Mouse (Mus musculus) layer of hippocampus, adult 9-11 months (tissue): ENCODE data around the gene Myo1a.
A peak's percentile ranks its signal among the peaks of the same experiment; 100 is the strongest.
"Not testable (repeated sequence)": the region's sequence is repeated elsewhere in the genome, so short reads cannot be mapped to it uniquely, and the experiment has no call there.

ENCODE experiments used
- DNase-seq: peaks from one replicate; pipeline ENCODE4 v3.0.0; 2022

Gene Myo1a

DNA sequence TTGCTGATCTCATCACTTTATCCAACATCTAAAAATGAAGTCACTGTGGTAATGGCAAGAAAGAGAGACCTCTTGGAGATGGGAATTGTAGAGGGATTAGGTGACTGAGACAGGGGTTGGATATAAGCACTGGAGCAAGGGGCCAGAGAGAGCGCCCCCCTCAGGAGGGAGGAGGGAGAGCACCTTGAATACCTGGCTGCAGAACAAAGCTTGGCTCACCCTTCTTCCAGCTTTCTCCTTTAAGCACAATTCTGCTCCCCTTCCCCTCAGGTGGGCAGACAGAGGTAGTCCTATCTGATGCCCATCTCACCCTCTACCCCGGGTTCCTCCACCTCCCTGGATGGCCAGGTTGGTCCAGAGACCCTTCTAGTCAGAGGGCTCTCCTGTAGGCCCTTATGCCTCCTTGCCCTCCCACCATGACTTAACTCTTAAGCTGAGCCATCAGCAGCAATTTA lies at the start of gene Myo1a:
Myo1a (plus strand) TSS at position 405 of the 455 bp plus-strand sequence.
- no peak for DNase-seq

DNA sequence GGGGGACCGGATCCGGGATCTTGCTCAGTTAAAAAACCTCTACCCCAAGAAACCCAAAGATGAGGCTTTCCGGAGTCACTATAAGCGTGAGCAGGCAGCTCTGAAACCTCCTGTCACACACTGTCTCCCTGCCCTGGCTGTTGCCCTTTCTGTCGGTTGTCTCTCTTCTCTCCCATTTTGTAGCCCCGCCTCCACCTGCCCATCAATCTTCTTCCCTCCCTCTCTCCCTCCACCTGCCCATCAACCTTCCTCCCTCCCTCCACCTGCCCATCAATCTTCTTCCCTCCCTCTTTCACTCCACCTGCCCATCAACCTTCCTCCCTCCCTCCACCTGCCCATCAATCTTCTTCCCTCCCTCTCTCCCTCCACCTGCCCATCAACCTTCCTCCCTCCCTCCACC lies 47.4 kb upstream of the Myo1a start:
- not testable (repeated sequence) for DNase-seq

DNA sequence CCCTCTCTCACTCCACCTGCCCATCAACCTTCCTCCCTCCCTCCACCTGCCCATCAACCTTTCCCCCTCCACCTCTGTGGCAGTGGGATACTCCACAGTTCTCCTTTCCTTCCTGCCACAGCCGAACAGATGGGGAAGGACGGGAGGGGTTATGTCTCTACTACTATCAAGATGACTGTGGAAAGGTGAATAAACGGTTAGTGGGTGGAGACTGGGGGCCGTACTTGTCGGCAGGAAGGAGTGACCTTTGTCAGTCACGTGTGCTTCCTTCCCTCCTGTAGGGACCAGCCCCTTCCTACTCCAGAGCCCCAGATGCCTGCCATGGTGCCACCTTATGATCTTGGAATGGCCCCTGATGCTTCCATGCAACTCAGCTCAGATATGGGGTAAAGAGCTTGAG lies 46.9 kb upstream of the Myo1a start:
- no peak for DNase-seq

DNA sequence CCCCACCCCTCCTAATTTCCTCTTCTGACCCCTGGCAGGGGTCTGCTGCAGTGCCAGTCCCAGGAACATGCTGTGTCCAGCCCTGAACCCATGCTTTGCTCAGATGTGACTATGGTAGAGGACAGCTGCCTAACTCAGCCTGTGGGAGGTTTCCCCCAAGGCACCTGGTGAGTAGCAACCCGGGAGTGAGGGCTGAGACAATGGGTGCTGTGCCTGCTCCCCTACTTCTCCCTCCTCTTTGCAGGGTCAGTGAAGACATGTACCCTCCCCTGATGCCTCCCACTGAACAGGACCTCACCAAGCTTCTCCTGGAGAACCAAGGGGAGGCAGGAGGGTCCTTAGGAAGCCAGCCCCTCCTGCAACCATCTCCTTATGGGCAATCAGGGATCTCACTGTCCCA lies 45.4 kb upstream of the Myo1a start:
- DNase-seq: no peak

DNA sequence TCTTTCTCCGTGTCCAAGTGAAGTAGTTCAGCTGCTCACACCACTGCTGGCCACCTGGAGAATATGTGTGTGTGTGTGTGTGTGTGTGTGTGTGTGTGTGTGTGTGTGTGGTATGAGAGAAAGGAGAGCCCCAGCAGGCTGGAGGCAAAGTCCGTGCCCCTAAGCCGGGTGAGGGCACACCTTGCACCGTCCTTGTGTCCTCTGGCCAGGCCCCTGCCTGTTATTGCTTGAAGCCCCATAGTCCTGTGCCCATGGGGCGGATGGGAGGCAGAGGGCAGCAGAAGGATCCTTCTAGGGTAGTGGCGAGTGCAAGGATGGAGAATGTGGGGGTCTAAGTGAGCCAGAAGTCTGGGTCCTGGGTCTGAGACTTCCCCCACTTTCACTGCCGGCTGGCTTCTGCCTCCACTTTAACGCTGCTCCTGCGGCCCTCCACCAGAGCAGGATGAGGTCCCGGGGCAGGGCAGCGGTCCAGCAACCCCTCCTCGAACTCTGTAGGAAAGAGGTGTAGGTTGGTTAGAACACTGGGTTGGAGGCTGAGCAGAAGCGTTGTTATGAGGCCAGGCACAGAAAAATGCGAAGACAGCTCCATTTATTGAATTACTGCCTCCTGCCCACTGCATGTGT lies 43.6 kb upstream of the Myo1a start:
- DNase-seq: no peak

DNA sequence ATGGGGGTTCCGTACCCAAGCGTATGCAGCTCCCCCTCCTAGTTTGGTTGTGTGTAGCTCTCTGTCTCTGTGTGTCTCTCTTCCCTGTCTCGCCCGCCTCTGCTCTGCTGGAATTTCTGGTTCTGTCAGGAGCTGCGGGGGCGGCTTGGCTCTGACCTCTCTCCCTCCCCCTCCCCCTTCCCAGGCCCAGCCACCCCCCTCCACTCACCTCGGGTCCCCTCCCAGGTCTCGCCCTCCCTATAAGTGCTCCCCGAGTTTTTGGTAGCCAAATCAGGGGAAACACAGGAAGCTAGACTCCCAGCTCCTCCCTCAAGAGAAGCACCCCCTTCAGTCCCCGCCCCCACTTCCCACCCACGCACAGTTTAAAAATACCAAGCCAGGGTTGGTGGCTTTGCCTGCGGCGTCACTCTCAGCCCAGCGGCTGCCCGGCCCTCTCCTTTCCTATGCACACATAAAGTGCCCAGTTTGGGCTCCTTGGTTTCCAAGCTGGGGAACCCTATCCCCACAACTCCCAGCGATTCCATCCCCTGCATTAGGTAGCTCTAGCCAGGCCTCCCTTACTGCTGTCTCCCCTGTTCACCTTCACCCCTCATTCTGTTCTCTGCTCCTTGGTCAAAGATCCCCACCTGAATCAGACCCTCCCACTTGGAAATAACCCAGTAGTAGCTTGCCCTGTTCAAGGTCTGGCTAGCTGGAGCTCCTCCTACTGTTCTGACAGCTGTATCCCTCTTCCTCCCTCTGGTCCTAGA lies 42.9 kb upstream of the Myo1a start:
- DNase-seq: peak; percentile 61

DNA sequence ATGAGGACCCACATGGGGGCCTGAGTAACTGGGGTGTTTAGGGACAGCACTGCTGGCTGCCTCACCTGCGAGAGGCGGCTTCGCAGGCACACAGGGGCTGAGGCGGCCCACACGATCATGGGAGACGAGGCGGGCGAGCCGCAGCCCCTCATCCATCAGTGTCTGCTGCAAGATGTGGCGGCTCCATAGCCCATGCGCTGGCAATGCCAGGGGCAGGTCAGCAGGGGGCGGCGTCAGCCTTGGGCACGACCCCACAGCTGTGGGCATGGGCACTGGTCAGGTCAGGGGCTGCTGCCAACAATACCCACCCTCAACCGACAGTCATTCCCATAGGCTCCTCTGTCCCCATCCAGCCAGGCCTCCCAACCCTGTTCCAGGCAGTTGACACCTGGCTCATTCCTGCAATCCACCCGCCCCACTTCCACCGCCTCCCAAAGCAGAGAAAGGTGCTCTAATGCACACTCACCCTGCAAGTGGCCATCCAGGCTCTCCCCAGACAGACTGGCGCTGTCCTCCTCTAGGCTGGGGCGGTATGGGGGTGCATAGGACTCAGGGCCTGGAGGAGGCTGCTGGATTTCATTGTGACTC lies 42.2 kb upstream of the Myo1a start:
- no peak for DNase-seq

DNA sequence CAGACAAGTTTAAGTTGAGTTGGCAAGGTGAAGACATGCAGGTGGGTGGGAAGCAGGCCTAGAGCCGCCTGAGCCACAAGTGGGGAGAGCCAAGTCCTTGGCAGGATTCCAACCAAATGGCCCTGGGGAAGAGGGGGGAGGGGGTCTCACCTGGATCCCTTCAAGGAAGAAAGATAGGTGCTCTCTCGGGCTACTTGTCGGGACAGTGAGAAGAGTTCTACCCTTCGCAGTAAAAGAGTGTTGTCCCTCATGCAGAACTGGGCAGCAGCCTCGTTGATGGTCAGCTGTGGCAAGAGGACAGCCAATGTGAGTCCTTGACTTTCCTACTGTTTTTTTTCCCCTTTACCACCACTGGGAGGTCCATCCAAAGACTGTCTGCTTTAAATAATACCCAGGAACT lies 41.4 kb upstream of the Myo1a start:
- DNase-seq: no peak

DNA sequence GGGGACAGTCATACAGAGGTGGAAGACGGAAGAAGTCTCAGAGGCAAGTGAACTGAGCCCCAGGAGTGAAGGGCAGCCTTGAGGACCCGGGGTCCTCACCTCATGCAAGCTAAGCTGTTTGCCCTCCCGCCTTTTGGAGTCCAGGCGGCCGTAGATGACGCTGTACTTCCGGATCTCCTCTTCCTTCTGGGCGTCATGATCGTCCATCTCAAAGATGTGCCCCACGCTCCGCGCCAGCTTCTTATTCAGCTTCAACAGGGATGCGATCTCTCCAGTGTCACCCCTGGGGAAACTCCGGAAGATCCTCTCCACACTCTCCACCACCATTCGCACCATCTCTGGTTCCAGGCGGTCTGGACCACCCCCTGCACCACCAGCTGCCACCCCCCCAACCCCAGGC lies 40.8 kb upstream of the Myo1a start:
- DNase-seq: no peak

DNA sequence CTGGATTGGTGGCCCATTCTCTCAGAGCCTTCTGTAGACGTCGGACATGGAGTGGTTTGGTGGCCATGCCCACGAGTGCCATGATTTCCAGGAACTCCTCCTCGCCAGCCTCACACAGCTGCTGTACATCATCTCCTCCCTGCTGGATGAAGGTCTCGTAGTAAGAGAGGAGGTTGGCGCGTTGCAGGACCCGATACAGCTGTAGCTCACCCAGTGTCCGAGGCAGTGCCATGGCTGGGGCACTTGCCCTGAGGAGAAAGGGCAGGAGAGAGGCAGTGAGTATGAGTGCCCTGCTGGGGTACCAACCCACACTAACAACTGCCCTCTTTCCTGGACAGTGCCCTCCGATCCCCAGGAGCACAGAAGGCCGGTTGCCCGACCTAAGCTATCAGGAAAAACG lies 40.1 kb upstream of the Myo1a start:
- no peak for DNase-seq

DNA sequence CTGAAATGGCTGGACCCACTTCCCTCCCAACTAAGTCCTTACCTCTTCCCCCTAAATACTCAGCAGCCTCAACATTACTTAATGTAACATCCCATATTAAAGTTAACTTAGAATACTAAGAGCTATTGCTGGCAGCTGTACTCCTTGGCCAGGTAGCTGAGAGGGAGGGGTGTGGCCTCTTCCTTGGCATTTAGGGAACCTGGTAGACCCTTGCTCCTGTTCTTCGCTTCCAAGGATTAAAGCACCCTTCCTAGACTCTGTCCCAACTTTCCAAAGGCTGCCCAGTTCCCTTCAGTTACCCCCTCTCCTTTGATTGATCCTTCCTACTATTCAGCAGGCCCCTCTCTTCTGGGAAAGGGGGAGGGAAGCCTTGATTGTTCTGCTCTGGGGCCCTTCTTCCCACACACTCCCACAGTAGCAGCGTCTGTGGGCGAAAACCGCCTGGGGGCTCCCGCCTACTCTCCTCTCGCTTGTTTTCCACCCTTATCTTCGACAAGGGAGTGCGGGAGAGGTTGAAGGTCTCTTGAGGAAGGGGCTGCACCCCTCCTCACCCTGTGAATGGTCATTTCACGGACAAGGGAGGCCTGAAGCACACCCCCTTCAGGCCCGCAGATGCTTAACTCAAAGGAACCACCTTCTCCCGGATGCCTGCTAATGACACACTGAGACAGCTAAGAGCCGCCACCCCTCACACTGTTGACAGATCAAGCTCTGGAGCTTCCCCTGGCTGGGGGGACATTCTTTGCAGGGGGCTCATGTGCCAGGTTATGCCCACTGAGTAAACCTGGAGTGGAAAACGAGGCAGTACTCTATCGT lies 39.4 kb upstream of the Myo1a start:
- DNase-seq: no peak

DNA sequence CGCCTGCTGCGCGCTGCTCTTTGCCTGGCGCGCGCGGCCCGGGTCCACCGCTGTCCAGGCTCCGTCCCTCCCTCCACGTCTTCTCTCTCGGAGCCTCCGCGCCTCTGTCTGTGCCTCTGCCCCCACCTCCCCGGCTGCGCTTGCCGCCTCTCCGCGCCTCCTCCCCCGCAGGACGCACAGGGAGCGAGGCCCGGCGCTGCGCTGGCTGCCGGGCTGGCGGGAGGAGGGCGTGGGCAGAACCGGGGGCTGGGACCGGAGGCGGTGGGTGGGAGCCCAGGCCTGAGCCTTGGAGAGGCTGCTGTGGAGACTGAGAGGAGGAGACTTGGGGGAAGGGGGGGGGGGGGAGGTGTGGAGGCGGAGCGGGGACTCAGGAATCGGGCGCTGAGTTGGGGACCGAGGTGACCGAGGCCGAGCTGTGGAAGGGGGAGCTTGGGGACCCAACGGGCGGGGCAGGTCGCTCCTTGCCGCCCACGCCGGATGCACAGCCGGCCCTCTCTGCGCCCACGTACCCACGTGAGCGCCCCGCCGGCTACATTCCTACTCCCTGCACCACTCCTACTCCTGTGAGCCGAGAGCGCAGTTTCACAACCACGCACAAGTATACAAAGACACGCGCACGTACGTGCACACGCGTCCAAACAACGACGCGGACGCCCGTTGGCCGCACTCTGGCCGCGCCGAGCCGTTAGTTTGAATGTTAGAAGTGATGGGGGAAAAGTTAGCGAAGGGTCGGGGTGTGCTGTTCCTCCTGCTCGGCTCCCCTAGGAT lies 38.3 kb upstream of the Myo1a start, which contains the start of gene Nemp1:
Nemp1 (plus strand) TSS at position 401 of the 768 bp plus-strand sequence.
- DNase-seq: peak; percentile 89

DNA sequence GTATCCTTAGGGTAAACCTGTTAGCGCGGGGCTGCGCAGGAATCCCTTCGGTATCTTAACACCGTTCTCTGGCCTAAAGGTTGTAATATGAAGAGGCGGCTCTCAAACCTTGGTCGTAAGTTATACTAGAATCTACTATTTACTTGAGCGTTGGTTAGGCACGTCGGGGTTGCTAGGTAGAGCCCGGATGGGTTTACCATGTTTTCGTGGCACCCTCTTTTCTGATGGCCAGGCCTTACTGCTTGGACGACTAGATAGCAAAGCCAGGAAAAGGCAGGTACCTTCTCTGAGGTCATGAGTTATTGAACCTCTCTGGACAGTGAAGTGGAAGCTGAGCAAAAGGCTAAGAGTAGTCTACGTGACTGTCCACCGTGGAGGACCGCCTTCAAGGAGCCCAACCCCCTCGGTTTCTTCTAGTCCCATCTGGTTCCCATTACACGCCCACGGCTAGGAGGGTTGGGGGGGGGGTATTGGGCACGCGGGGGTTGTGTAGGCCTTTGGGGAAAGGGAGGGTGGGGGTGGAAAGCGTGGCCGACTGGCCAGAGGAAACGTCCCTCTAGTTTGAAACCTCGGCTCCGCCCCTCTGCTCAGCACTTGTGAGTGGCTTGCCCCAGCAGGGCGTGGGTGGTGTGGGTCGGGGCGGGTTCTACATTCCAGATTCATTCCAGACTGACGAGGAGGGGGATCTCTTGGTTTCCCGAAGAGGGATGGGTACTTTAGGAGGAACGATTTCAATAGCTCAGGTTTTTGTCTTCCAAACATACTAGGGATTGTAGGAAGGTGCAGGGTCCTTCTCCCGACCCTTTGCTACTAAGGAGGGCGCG lies 37.5 kb upstream of the Myo1a start:
- peak; percentile 91 for DNase-seq

DNA sequence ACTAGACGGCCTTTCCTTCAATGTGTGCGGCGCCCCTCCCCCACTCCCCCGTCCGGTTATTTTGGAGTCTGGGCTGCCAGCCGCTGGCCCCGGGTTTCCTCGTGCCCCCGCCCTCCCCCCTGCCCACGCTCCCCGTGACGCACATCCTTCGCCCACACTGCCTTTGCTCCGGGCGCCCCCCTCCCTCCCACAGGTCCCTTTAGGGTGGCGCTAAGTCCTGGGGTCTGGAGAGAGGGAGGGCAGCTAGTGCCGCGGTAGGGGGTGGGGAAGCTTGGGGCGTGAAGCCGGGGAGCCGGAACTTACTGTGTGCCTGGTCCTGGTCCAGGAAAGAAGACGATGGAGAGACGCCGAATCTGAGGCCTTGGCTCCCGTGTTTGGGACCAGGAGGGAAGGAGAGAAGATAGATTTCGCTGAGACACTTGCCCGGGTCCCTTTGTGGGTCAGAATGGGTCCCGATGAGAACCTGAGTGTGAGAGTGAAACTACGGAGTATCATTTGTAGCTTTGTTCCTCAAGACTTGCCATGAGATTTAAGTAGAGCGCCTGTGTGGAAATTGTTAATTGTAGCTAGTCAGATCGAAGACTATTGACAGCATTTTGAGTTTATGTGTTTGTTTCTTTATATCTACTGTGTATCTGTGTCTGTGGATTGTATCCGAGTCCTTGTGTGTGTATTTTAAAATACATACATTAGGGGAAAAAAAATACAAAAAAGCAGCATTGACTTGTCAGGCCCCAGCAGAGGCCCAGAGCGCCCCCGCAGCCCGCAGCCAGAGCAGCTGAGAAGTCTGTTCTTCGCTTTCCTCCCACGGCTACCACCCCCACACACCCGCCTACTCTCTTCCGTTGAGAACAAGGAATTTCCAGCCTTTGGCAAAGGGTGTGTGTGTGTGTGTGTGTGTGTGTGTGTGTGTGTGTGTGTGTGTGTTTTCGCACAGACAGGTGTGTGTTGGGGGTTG lies 36.6 kb upstream of the Myo1a start, which contains the start of gene Nab2:
Nab2 (minus strand) TSS at position 476 of the 958 bp plus-strand sequence.
- DNase-seq: peak; percentile 86

DNA sequence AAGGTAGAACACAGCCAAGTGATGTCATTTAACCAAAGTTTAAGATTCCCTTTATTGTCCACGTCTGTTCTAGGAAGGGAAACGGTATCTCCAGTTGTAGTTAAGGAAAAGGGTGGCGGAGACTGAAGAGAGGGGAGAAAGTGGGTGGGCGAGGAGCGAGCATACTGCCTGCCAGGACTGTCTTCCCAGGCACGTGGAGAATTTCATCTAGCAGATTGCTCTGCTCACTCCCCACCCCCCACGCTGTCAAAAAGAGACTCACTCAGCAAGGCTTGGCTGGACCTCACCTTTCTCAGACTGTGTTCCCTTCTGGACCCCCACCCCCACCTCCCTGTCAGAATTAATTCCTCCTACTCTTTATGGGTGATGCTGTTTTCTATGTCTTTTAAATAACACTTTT lies 35.8 kb upstream of the Myo1a start:
- peak; percentile 55 for DNase-seq

DNA sequence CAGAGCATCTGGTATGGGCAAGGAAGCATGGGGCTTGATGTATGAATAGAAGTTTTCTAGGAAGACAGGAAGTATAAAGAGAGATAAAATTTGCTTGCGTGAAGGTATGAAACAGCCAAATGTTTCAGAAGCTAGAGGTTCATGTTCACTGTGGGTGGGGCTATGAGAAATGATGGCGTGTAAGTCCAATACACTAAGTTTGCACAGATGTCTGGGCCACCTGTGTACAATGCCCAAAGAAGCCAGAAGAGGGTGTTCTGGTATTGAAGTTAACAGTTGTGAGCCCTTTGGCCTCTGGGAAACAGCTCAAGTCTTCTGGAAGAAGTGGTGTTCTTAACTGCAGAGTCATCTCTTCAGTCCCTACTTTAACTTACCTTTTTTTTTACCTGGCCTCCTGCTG lies 34.8 kb upstream of the Myo1a start:
- no peak for DNase-seq

DNA sequence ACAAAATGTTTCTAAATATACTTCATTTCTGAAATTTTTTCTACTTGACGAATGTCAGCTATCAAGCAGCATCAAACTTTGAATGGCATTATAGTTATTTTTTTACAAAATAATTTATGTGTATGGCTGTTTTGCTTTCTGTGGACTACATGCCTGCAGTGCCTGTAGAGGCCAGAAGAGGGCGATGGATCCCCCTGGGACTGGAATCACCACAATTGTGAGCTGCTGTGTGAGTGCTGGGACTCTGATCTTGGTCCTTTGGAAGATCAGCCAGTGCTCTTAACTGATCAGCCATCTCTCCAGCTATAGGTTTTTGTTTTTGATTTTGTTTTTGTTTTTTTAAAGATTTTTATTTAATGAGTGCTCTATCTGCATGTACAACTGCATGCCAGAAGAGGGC lies 33.7 kb upstream of the Myo1a start:
- no peak for DNase-seq

DNA sequence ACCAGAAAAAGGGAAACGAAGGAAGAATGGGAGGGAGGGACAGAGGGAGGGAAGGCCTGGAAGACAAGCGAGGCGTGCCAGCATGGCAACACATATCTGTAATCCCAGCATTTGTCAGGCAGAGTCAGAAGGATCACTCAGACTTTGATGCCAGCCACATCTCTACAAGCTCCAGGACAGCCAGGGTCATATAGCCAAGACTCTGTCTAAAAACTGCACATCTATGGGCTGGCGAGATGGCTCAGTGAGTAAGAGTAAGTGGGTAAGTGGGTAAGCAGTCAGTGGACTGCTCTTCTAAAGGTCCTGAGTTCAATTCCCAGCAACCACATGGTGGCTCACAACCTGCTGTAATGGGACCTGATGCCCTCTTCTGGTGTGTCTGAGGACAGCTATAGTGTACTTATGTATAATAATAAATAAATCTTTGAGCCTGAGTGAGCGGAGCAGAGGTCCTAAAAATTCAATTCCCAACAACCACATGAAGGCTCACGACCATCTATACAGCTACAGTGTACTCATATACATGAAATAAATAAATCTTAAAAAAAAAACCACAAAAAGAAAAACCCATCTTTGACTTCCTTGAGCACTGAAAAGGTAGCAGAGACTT lies 30.8 kb upstream of the Myo1a start:
- DNase-seq: no peak

DNA sequence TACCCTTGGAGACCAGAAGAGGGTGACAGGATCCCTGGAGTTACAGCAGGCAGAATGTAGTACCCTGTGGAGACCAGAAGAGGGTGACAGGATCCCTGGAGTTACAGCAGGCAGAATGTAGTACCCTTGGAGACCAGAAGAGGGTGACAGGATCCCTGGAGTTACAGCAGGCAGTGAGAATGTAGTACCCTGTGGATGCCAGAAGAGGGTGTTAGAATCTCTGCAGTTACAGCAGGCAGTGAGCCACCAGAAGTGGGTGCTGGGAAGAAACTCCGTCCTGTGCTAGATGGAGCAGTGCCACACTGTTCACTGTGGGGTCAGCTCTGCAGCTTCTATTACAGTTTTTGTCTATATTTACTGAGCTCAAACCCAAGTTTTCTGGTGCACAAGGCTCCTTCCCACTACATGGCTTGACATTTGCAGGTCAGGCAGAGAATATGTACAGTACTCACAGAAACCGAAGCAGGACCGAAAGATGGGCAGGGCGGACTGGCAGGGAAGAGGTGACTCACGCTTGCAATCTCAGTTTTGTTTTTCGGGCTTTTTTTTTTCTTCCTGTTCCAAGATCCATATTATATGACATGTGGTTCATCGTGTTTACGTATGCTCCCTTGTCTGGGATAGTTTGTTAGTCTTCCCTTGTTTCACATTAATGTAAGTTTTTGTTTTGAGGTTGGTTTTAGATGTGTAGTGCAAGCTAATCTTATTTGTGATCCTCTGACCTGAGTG lies 30.0 kb upstream of the Myo1a start:
- peak; percentile 96 for DNase-seq
